Mouse (Mus musculus): ENCODE results near the gene Cfl1. TPM values are rescaled to one million over a fixed set of nuclear protein-coding genes. Genes with fewer than 3 reads are reported as not detected.
"Not testable (repeated sequence)": the region's sequence is repeated elsewhere in the genome, so short reads cannot be mapped to it uniquely, and the experiment has no call there.

Gene Cfl1
- polyA plus RNA-seq, 1 experiment from 2014 or later = 4,056 TPM

DNA sequence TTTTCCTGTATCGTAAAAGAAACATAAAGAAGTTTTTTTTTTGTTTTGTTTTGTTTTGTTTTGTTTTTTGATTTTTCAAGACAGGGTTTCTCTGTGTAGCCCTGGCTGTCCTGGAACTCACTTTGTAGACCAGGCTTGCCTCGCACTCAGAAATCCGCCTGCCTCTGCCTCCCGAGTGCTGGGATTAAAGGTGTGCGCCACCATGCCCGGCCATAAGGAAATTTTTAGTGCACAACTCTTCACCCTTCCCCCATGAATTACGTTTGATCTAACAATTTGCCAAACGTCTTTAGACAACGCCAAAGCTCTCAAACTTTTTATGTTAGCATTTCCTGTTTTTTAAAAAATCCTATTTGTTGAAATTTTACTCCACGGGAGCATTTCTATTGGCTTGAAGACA lies 534 bp upstream of the Cfl1 start:
- not testable (repeated sequence) for H3K9me3 ChIP-seq (ENCODE audit: control insufficient read depth, low read length); H3K4me1 ChIP-seq (replicated peaks; ENCODE audit: control insufficient read depth, insufficient read depth, low read length); ATAC-seq (ENCODE audit: low FRiP score); DNase-seq (ENCODE audit: low spot score); H3K9ac ChIP-seq (ENCODE audit: low read depth, low read length); H3K4me2 ChIP-seq (replicated peaks; ENCODE audit: low read depth, low read length); H3K27me3 ChIP-seq (ENCODE audit: control insufficient read depth, insufficient read depth, low read length)
- H3K27ac ChIP-seq (ENCODE audit: low read depth, low read length) = peak overlapping the region; percentile 98
- H3K36me3 ChIP-seq (ENCODE audit: control insufficient read depth, insufficient read depth, low read length) = peaks cover 10% of the 10 kb centered on the region; the same call in 1 of the 2 replicates
- WGBS = 54% methylated on average over 10 of the region's 10 CpGs
- H3K4me3 ChIP-seq (ENCODE audit: low read depth, low read length) = peak overlapping the region; percentile 99

DNA sequence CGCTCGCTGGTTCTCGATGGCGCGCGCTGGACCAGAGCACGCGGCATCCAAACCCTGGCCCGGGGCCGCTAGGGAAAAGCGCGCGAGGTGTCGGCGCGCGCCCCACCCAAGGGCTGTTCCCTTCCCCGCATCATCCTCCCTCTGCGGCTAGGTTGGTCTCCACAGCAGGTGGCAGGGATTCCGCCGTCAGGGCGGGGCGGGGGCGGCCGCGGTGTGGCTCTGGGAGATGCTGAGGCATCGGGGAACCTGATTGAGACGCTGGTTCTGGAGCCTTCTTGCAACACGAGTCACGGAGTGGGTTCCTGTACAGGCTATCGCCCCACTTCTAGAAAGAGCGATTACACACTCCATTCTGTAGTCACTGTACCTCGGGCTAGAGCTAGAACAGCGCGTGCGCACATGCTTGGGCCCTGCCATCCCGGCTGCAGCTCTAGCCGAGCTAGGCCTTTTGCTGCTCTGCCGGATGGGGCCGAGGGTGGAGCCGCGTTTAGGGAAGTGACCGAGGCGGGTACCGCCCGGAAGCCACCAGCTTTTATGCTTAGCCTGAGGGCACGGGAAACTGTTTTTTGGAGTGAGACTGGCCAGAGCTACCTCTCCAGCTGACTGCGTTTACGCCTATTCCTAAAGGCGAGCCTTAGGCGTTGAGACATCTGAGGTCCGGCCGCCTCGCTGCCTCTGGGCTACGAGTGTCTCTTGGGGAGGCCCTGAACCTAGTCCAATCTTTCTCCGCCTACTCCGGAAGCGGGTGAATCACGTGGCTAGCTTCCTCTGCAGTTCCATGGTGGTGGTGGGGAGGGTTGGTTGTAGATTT lies 848 bp downstream of the Cfl1 start:
- under 1% methylated on average over 55 of the region's 59 CpGs for WGBS
- peak; percentile 53 for ATAC-seq (ENCODE audit: low FRiP score)

DNA sequence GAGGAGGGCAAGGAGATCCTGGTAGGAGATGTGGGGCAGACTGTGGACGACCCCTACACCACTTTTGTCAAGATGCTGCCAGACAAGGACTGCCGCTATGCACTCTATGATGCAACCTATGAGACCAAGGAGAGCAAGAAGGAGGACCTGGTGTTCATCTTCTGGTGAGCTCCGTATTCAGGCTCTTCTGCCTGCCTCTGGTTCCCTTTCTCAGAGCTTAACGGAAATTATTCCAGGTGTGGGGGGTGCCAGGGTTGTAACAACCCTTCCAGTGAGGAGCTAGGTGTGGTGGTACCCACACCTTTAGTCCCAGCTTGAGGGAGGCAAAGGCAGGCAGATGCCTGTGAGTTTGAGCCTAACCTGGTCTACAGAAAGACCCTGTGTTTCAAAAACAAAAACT lies 2.4 kb downstream of the Cfl1 start:
- H3K27me3 ChIP-seq (ENCODE audit: control insufficient read depth, insufficient read depth, low read length) = no peaks in the 10 kb centered on the region
- H3K9me3 ChIP-seq (ENCODE audit: control insufficient read depth, low read length) = no peaks in the 10 kb centered on the region
- H3K27ac ChIP-seq (ENCODE audit: low read depth, low read length) = no peak overlapping the region
- 93% methylated on average over 4 of the region's 4 CpGs for WGBS
- no peak overlapping the region for H3K9ac ChIP-seq (ENCODE audit: low read depth, low read length)
- ATAC-seq (ENCODE audit: low FRiP score) = no peak
- no peak overlapping the region for H3K4me2 ChIP-seq (replicated peaks; ENCODE audit: low read depth, low read length)
- peaks cover 10% of the 10 kb centered on the region; the same call in 1 of the 2 replicates for H3K36me3 ChIP-seq (ENCODE audit: control insufficient read depth, insufficient read depth, low read length)
- H3K4me1 ChIP-seq (replicated peaks; ENCODE audit: control insufficient read depth, insufficient read depth, low read length) = peaks cover 3% of the 10 kb centered on the region
- no peak for DNase-seq (ENCODE audit: low spot score)
- peak overlapping the region; percentile 10; the same call in 1 of the 2 replicates for H3K4me3 ChIP-seq (ENCODE audit: low read depth, low read length)

More for the DNA sequence above, 848 bp downstream of the Cfl1 start:
- DNase-seq (ENCODE audit: low spot score) = peak; percentile 80
- peak overlapping the region; percentile 98 for H3K27ac ChIP-seq (ENCODE audit: low read depth, low read length)
- peaks cover 10% of the 10 kb centered on the region; the same call in 1 of the 2 replicates for H3K36me3 ChIP-seq (ENCODE audit: control insufficient read depth, insufficient read depth, low read length)
- peak overlapping the region; percentile 99 for H3K4me3 ChIP-seq (ENCODE audit: low read depth, low read length)
- H3K4me1 ChIP-seq (replicated peaks; ENCODE audit: control insufficient read depth, insufficient read depth, low read length) = peaks cover 8% of the 10 kb centered on the region
- H3K27me3 ChIP-seq (ENCODE audit: control insufficient read depth, insufficient read depth, low read length) = no peaks in the 10 kb centered on the region
- H3K9ac ChIP-seq (ENCODE audit: low read depth, low read length) = peak overlapping the region; percentile 97
- H3K4me2 ChIP-seq (replicated peaks; ENCODE audit: low read depth, low read length) = peak overlapping the region; percentile 85
- H3K9me3 ChIP-seq (ENCODE audit: control insufficient read depth, low read length) = no peaks in the 10 kb centered on the region

DNA sequence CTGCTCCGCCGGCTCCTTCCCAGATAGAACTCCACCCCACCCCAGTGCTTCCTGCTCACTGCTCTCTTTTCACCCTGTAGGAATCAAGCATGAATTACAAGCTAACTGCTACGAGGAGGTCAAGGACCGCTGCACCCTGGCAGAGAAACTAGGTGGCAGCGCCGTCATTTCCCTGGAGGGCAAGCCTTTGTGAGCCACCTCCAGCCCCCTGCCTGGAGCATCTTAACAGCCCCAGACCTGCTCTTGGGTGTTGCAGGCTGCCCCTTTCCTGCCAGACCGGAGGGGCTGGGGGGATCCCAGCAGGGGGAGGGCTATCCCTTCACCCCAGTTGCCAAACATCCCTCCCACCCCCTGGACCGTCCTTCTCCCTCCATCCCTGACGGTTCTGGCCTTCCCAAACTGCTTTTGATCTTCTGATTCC lies 3.1 kb downstream of the Cfl1 start:
- H3K4me3 ChIP-seq (ENCODE audit: low read depth, low read length) = not testable (repeated sequence)
- WGBS = 74% methylated on average over 9 of the region's 9 CpGs

DNA sequence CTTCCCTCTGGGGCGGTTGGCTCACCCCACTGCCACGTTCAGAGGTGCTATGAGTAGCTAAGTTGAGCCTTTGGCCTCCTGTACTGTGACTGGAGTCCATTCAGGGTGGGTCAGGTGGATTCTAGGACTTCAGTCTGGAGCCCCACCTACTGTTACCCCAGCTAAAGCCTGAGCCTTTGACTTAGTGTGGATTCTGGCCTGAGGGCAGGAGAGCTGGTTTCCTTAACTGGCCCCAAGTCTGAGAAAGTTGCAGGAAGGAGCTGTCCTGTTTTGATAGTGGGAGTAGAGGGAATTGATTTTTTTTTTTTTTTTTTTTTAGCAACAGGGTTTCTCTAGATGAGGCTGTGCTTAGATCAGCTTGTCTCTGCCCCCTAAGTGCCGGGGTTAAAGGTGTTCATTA lies 4.1 kb downstream of the Cfl1 start:
- Histone ChIP-seq H3K4me1 (replicated peaks; ENCODE audit: control insufficient read depth, insufficient read depth, low read length) (peaks cover 3% of the 10 kb centered on the region; the same call in 1 of the 2 replicates), H3K9me3 (ENCODE audit: control insufficient read depth, low read length) (no peaks in the 10 kb centered on the region), H3K9ac (ENCODE audit: low read depth, low read length) (no peak overlapping the region), H3K4me3 (ENCODE audit: low read depth, low read length) (no peak overlapping the region), H3K27me3 (ENCODE audit: control insufficient read depth, insufficient read depth, low read length) (no peaks in the 10 kb centered on the region), H3K36me3 (ENCODE audit: control insufficient read depth, insufficient read depth, low read length) (peaks cover 10% of the 10 kb centered on the region; the same call in 1 of the 2 replicates), H3K4me2 (replicated peaks; ENCODE audit: low read depth, low read length) (no peak overlapping the region), H3K27ac (ENCODE audit: low read depth, low read length) (no peak overlapping the region)
- ATAC-seq (ENCODE audit: low FRiP score) = no peak
- WGBS = 91% methylated on average over 3 of the region's 3 CpGs
- no peak for DNase-seq (ENCODE audit: low spot score)

More for the DNA sequence above, 3.1 kb downstream of the Cfl1 start:
- not testable (repeated sequence) for H3K27me3 ChIP-seq (ENCODE audit: control insufficient read depth, insufficient read depth, low read length); H3K27ac ChIP-seq (ENCODE audit: low read depth, low read length); ATAC-seq (ENCODE audit: low FRiP score); H3K4me2 ChIP-seq (replicated peaks; ENCODE audit: low read depth, low read length); H3K9me3 ChIP-seq (ENCODE audit: control insufficient read depth, low read length); DNase-seq (ENCODE audit: low spot score); H3K9ac ChIP-seq (ENCODE audit: low read depth, low read length); H3K4me1 ChIP-seq (replicated peaks; ENCODE audit: control insufficient read depth, insufficient read depth, low read length)
- peaks cover 10% of the 10 kb centered on the region; the same call in 1 of the 2 replicates for H3K36me3 ChIP-seq (ENCODE audit: control insufficient read depth, insufficient read depth, low read length)

DNA sequence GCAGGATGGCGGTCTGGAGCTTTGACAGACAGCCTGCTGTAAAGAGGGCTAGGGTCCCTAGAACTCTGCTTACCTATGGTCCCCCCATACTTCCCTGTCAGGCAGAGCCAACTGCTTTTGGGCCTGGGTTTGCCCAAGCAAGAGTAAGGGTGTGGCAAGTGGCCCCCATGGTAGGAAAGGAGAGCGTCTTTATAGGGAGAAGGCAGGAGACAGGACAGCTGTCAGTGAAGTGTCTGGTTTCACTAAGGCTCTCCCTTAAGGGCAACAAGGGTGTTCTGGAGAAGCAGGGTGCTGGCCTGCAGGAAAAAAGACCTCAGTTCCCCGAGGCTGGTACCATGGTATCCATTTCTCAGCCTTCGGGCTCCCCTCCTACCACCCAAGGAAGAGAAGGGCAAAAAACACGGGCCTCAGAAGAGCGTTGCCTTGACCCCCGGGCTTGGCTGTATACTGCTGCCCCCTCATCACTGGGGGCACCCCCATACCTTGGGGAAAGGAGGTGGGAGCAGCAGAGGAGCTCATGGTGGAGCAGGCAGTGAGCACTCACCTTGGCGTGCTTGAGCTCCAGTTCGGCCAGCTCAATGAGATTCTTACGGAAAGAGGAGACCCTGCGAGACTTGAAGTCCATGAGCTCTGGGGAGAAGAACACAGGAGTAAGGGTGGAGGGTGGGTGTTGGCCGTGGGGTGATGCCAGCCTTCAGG lies 5.2 kb downstream of the Cfl1 start:
- H3K36me3 ChIP-seq (ENCODE audit: control insufficient read depth, insufficient read depth, low read length) = peaks cover 10% of the 10 kb centered on the region; the same call in 1 of the 2 replicates
- H3K27ac ChIP-seq (ENCODE audit: low read depth, low read length) = 0 out of 2 replicates have a peak overlapping the region, but pooled peaks have one; percentile 24
- no peak overlapping the region for H3K4me2 ChIP-seq (replicated peaks; ENCODE audit: low read depth, low read length)
- DNase-seq (ENCODE audit: low spot score) (no peak), ATAC-seq (ENCODE audit: low FRiP score) (no peak)
- no peak overlapping the region for H3K4me3 ChIP-seq (ENCODE audit: low read depth, low read length)
- H3K27me3 ChIP-seq (ENCODE audit: control insufficient read depth, insufficient read depth, low read length) = no peaks in the 10 kb centered on the region
- peaks cover 3% of the 10 kb centered on the region; the same call in 1 of the 2 replicates for H3K4me1 ChIP-seq (replicated peaks; ENCODE audit: control insufficient read depth, insufficient read depth, low read length)
- no peaks in the 10 kb centered on the region for H3K9me3 ChIP-seq (ENCODE audit: control insufficient read depth, low read length)
- no peak overlapping the region for H3K9ac ChIP-seq (ENCODE audit: low read depth, low read length)
- 80% methylated on average over 12 of the region's 12 CpGs for WGBS

DNA sequence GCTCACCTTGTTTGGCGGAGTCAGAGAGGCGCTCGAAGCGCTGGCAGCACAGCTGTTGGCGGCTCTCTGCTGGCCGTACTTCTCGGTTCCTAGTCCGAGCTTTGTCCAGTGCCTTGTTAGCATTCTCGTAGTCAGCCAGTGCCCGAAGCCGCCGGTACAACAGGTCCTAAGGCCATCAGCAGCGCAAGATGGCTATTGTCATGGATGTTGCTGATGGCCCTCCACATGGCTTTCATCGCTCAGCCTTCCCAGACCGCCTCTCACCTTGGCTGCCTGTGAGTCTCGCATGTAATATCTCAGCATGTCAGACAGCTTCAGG lies 5.8 kb downstream of the Cfl1 start:
- Histone ChIP-seq H3K9me3 (ENCODE audit: control insufficient read depth, low read length) (no peaks in the 10 kb centered on the region), H3K4me1 (replicated peaks; ENCODE audit: control insufficient read depth, insufficient read depth, low read length) (peaks cover 3% of the 10 kb centered on the region; the same call in 1 of the 2 replicates), H3K4me2 (replicated peaks; ENCODE audit: low read depth, low read length) (no peak overlapping the region), H3K27ac (ENCODE audit: low read depth, low read length) (no peak overlapping the region), H3K27me3 (ENCODE audit: control insufficient read depth, insufficient read depth, low read length) (no peaks in the 10 kb centered on the region), H3K9ac (ENCODE audit: low read depth, low read length) (no peak overlapping the region), H3K4me3 (ENCODE audit: low read depth, low read length) (no peak overlapping the region), H3K36me3 (ENCODE audit: control insufficient read depth, insufficient read depth, low read length) (peaks cover 10% of the 10 kb centered on the region; the same call in 1 of the 2 replicates)
- WGBS = 90% methylated on average over 16 of the region's 16 CpGs
- ATAC-seq (ENCODE audit: low FRiP score) (no peak), DNase-seq (ENCODE audit: low spot score) (no peak)

DNA sequence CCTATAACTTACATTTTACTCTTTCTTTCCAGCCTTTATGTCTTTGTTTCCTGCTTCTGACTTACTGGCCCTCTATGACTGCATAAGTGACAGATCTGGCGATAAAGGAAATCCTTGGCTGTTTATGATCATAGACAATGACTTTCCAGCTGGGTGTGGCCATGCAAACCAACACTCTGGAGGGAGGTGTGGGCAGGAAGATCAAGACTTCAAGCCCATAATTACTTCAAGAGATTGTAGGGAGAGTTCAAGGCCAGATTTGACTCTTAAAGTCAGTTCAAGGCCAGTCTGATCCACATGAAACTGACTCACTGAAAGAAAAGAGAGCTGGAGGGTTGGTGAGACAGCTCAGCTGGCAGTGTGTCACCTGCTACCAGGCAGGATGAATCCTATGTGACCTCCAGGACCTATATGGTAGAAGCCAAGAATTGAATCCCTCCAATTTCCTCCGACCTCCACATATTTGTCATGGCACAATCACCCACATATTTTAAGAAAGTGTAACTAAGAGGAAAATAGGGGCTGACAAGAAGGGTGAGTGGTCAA lies 10.1 kb downstream of the Cfl1 start:
- Histone ChIP-seq H3K9me3 (ENCODE audit: control insufficient read depth, low read length) (no peaks in the 10 kb centered on the region), H3K27me3 (ENCODE audit: control insufficient read depth, insufficient read depth, low read length) (no peaks in the 10 kb centered on the region), H3K4me1 (replicated peaks; ENCODE audit: control insufficient read depth, insufficient read depth, low read length) (no peaks in the 10 kb centered on the region), H3K4me3 (ENCODE audit: low read depth, low read length) (no peak overlapping the region), H3K36me3 (ENCODE audit: control insufficient read depth, insufficient read depth, low read length) (no peaks in the 10 kb centered on the region), H3K27ac (ENCODE audit: low read depth, low read length) (no peak overlapping the region), H3K9ac (ENCODE audit: low read depth, low read length) (no peak overlapping the region), H3K4me2 (replicated peaks; ENCODE audit: low read depth, low read length) (no peak overlapping the region)
- 96% methylated on average over 2 of the region's 2 CpGs for WGBS
- DNase-seq (ENCODE audit: low spot score) (no peak), ATAC-seq (ENCODE audit: low FRiP score) (no peak)

Data from hindbrain, embryonic 11.5 days (tissue).